Mouse (Mus musculus): ENCODE results near the gene Rbm33. TPM values are rescaled to one million over a fixed set of nuclear protein-coding genes. Genes with fewer than 3 reads are reported as not detected.

Gene Rbm33
- total and polyA plus RNA-seq, 2 experiments from 2014 or later, result 14.9 to 46.8 TPM

- Histone ChIP-seq H3K9ac (replicated peaks; ENCODE audit: low read length) (no peak overlapping the region), H3K36me3 (ENCODE audit: insufficient read depth, low read length) (0 out of 2 replicates have a peak, but pooled peaks cover 5% of the 10 kb centered on the region), H3K4me2 (ENCODE audit: low read depth, low read length) (no peak overlapping the region), H3K9me3 (ENCODE audit: low read length) (no peaks in the 10 kb centered on the region), H3K27ac (no peak overlapping the region), H3K4me3 (ENCODE audit: low read length) (no peak overlapping the region), H3K27me3 (ENCODE audit: insufficient read depth, low read length) (no peaks in the 10 kb centered on the region), H3K4me1 (ENCODE audit: insufficient read depth, low read length) (no peaks in the 10 kb centered on the region)
- DNase-seq (ENCODE audit: low spot score) (no peak), ATAC-seq (no peak)
- WGBS, result 97% methylated on average over 1 of the region's 1 CpGs
- TF ChIP-seq CTCF (IDR thresholded peaks at IDR 0.05; ENCODE audit: low read depth), result no peak
Observed at GRCm38 (mm10) chr5:28402756-28403155, 85.8 kb downstream of the Rbm33 start.

- H3K27ac ChIP-seq, result no peak overlapping the region
- no peak overlapping the region for H3K4me3 ChIP-seq (ENCODE audit: low read length)
- WGBS, result 88% methylated on average over 3 of the region's 3 CpGs
- DNase-seq (ENCODE audit: low spot score) (no peak), ATAC-seq (no peak)
- H3K36me3 ChIP-seq (ENCODE audit: insufficient read depth, low read length), result peaks cover 19% of the 10 kb centered on the region
- no peak overlapping the region for H3K4me2 ChIP-seq (ENCODE audit: low read depth, low read length)
- no peaks in the 10 kb centered on the region for H3K27me3 ChIP-seq (ENCODE audit: insufficient read depth, low read length)
- H3K9me3 ChIP-seq (ENCODE audit: low read length), result no peaks in the 10 kb centered on the region
- H3K9ac ChIP-seq (replicated peaks; ENCODE audit: low read length), result no peak overlapping the region
- TF ChIP-seq CTCF (IDR thresholded peaks at IDR 0.05; ENCODE audit: low read depth), result no peak
- no peaks in the 10 kb centered on the region for H3K4me1 ChIP-seq (ENCODE audit: insufficient read depth, low read length)
Observed at GRCm38 (mm10) chr5:28406662-28407061, 89.7 kb downstream of the Rbm33 start.

- 83% methylated on average over 2 of the region's 2 CpGs for WGBS
Observed at GRCm38 (mm10) chr5:28412006-28412685, 95.2 kb downstream of the Rbm33 start.

GRCm38 (mm10) chr5:28413533-28413932 lies 96.6 kb downstream of the Rbm33 start:
- no peak for TF ChIP-seq CTCF (IDR thresholded peaks at IDR 0.05; ENCODE audit: low read depth)

More at GRCm38 (mm10) chr5:28412006-28412685, 95.2 kb downstream of the Rbm33 start:
- H3K4me1 ChIP-seq (ENCODE audit: insufficient read depth, low read length), result no peaks in the 10 kb centered on the region
- ATAC-seq, result no peak
- no peak for DNase-seq (ENCODE audit: low spot score)
- H3K9me3 ChIP-seq (ENCODE audit: low read length), result no peaks in the 10 kb centered on the region
- no peaks in the 10 kb centered on the region for H3K27me3 ChIP-seq (ENCODE audit: insufficient read depth, low read length)
- no peak overlapping the region for H3K9ac ChIP-seq (replicated peaks; ENCODE audit: low read length)
- H3K4me3 ChIP-seq (ENCODE audit: low read length), result no peak overlapping the region
- no peak overlapping the region for H3K27ac ChIP-seq
- no peak for TF ChIP-seq CTCF (IDR thresholded peaks at IDR 0.05; ENCODE audit: low read depth)
- peaks cover 49% of the 10 kb centered on the region for H3K36me3 ChIP-seq (ENCODE audit: insufficient read depth, low read length)
- no peak overlapping the region for H3K4me2 ChIP-seq (ENCODE audit: low read depth, low read length)

GRCm38 (mm10) chr5:28414076-28414475 lies 97.2 kb downstream of the Rbm33 start:
- no peak overlapping the region for H3K9ac ChIP-seq (replicated peaks; ENCODE audit: low read length)
- DNase-seq (ENCODE audit: low spot score) (no peak), ATAC-seq (no peak)
- no peak for TF ChIP-seq CTCF (IDR thresholded peaks at IDR 0.05; ENCODE audit: low read depth)
- H3K4me3 ChIP-seq (ENCODE audit: low read length), result no peak overlapping the region
- no peak overlapping the region for H3K27ac ChIP-seq
- H3K4me2 ChIP-seq (ENCODE audit: low read depth, low read length), result no peak overlapping the region
- WGBS, result 95% methylated on average over 3 of the region's 3 CpGs
- no peaks in the 10 kb centered on the region for H3K4me1 ChIP-seq (ENCODE audit: insufficient read depth, low read length)
- H3K27me3 ChIP-seq (ENCODE audit: insufficient read depth, low read length), result no peaks in the 10 kb centered on the region
- peaks cover 54% of the 10 kb centered on the region for H3K36me3 ChIP-seq (ENCODE audit: insufficient read depth, low read length)
- no peaks in the 10 kb centered on the region for H3K9me3 ChIP-seq (ENCODE audit: low read length)

More at GRCm38 (mm10) chr5:28413533-28413932, 96.6 kb downstream of the Rbm33 start:
- no peak overlapping the region for H3K4me3 ChIP-seq (ENCODE audit: low read length)
- ATAC-seq (no peak), DNase-seq (ENCODE audit: low spot score) (no peak)
- no peaks in the 10 kb centered on the region for H3K27me3 ChIP-seq (ENCODE audit: insufficient read depth, low read length)
- no peak overlapping the region for H3K4me2 ChIP-seq (ENCODE audit: low read depth, low read length)
- peaks cover 55% of the 10 kb centered on the region for H3K36me3 ChIP-seq (ENCODE audit: insufficient read depth, low read length)
- no peak overlapping the region for H3K27ac ChIP-seq
- H3K9me3 ChIP-seq (ENCODE audit: low read length), result no peaks in the 10 kb centered on the region
- 80% methylated on average over 5 of the region's 5 CpGs for WGBS
- no peaks in the 10 kb centered on the region for H3K4me1 ChIP-seq (ENCODE audit: insufficient read depth, low read length)
- H3K9ac ChIP-seq (replicated peaks; ENCODE audit: low read length), result no peak overlapping the region

- Histone ChIP-seq H3K9ac (replicated peaks; ENCODE audit: low read length) (no peak overlapping the region), H3K9me3 (ENCODE audit: low read length) (no peaks in the 10 kb centered on the region), H3K27ac (no peak overlapping the region), H3K4me2 (ENCODE audit: low read depth, low read length) (no peak overlapping the region), H3K27me3 (ENCODE audit: insufficient read depth, low read length) (no peaks in the 10 kb centered on the region), H3K4me3 (ENCODE audit: low read length) (no peak overlapping the region), H3K4me1 (ENCODE audit: insufficient read depth, low read length) (no peaks in the 10 kb centered on the region), H3K36me3 (ENCODE audit: insufficient read depth, low read length) (peaks cover 41% of the 10 kb centered on the region)
- DNase-seq (ENCODE audit: low spot score) (no peak), ATAC-seq (no peak)
- TF ChIP-seq CTCF (IDR thresholded peaks at IDR 0.05; ENCODE audit: low read depth), result no peak
Observed at GRCm38 (mm10) chr5:28416029-28416428, 99.1 kb downstream of the Rbm33 start.

GRCm38 (mm10) chr5:28418734-28419133 lies 101.8 kb downstream of the Rbm33 start:
- no peak for TF ChIP-seq CTCF (IDR thresholded peaks at IDR 0.05; ENCODE audit: low read depth)
- no peaks in the 10 kb centered on the region for H3K27me3 ChIP-seq (ENCODE audit: insufficient read depth, low read length)
- no peak overlapping the region for H3K4me3 ChIP-seq (ENCODE audit: low read length)
- 72% methylated on average over 10 of the region's 10 CpGs for WGBS
- no peak overlapping the region for H3K27ac ChIP-seq
- H3K9me3 ChIP-seq (ENCODE audit: low read length), result no peaks in the 10 kb centered on the region
- H3K9ac ChIP-seq (replicated peaks; ENCODE audit: low read length), result no peak overlapping the region
- no peaks in the 10 kb centered on the region for H3K4me1 ChIP-seq (ENCODE audit: insufficient read depth, low read length)
- no peak for ATAC-seq
- DNase-seq (ENCODE audit: low spot score), result no peak
- no peak overlapping the region for H3K4me2 ChIP-seq (ENCODE audit: low read depth, low read length)
- peaks cover 30% of the 10 kb centered on the region for H3K36me3 ChIP-seq (ENCODE audit: insufficient read depth, low read length)
